Mouse (Mus musculus) hindlimb bud, embryonic 11.5 days (tissue): Measurements from ENCODE around the gene Tdrd12.

Experiments used
- DNase-seq: peaks from one replicate; pipeline ENCODE4 v3.0.0-alpha.2; 2012; ENCODE audit warnings: low read depth, low spot score; ENCODE audit errors: extremely low spot score

The Tdrd12 gene

DNA sequence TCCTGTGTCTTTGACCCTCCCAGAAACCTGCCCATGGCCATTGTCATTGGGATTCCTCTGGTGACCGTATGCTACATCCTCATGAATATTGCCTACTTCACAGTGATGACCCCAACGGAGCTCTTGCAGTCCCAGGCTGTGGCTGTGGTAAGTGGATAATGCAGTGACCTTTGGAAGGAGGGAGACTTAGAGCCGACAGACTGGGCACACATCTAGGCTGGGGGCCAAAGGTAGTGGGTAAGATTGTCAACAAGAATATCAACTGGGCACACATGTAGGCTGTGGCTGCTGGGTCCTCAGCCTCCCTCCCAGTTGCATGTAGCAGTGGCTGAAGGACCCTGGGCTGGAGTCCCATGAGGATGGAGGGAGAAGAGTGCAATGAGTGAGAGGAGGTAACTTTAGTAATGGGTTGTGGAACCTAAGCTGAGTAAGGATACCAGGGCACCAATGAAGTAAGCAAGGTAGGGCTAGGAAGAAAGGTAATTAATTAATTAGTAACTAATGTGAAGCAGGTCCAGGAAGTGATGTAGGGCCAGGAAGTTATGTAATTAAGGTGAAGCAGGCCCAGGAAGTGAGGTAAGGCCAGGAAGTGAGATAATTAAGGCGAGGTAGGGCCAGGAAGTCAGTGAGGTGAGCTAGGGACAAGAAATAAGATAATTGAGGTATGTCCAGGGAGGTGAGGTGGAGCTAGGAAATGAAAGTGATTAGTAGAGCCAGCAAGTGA is 81.3 kb downstream of the Tdrd12 start:
- no peak for DNase-seq

DNA sequence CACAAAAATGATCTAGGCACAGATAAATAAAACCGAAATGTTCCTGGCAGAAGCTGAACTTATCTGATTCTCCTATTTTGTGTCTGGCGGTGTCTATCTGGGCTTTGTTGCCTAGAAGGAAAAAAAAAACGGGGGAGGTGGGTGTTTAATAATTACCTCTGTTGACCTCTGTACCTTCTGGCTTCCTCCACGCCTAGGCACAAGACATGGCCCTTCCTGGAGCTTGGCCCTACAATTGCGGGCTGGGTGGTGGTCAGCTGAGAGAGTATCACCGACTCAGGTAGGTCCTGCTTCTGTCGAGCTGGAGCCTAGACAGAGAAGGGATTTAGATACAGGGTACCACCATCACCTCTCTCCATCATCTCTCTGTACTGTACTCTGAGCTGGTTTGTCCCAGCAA is 88.7 kb downstream of the Tdrd12 start:
- DNase-seq = no peak

DNA sequence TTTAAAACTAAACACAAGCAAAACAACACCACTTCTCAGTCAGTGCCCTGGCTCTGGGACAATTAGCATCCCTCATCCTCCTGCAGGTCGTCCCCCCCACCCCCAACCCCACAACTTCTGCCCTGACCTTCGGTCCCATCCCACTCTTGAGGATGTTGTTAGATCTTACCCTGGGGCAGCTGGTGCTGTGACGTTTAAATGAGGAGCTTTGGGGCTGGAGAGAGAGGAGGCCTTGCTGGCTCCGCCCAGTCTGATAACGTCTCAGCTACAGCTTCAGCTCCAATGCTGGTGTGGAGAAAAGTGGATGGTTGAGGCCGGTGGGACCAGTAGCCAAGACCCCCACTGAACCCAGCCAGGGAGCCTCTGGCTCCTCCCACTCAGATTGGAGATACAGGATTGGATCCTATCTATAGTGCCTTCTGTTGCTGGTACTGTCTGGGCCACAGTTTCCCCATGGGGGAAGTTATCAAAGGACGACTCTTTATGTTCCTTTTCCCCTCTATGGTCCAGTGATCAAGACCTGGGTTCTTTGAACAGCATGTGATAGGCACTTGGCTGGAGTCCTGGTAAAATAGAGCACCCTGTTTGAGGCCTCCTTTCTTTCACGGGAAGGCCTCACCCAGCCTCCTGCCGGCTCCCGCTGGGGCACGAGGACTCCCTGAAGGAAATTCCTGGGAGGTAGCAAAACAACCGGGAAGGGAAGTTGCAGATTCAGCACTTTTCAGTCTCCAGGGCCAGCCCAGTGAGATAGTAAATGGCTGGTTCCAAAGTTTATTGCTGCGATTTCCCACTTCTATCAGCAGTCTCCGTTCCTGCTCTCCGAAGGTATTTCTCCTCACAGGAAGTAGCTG is 89.3 kb downstream of the Tdrd12 start, which contains the start of gene Slc7a9:
TSS of gene Slc7a9 (plus strand) at position 801 of the 851 bp plus-strand sequence.
- no peak for DNase-seq

DNA sequence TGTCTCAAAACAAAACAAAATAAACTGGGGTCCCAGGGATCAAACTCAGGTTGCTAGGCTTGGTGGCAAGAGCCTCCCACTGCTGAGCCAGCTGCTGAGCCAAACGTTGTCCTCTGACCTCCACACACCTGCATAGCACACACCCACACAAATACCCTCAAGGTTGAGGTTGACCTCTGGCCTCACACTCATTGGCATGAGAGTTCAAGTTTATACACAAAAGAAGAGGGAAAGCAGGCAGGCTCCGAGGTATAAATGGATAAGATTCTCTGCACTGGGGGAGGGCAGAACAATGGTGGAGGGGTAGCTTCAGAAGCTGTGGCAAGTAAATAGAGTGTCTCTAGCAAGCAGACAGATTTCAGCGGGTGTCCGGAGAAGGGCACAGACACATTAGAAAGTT is 90.0 kb downstream of the Tdrd12 start:
- no peak for DNase-seq

DNA sequence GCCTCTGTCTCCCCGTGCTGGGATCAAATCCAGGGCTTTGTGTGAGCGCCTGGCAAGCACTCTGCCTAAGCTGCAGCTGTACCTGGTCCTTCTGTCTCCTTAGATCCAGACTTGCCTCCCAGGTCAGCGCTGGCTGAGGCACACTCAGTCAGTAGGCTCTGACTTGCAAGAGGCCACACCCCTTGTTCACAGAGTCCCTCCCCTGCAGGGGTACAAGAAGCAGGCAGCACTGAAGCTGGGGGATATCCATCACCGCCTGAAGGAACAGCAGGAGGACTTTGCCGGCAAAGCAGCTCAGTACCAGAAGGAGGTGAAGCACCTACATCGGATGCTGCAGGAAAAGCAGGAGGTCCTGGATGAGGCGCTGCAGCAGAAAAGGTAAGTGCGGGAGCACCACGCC is 102.3 kb downstream of the Tdrd12 start:
- no peak for DNase-seq

DNA sequence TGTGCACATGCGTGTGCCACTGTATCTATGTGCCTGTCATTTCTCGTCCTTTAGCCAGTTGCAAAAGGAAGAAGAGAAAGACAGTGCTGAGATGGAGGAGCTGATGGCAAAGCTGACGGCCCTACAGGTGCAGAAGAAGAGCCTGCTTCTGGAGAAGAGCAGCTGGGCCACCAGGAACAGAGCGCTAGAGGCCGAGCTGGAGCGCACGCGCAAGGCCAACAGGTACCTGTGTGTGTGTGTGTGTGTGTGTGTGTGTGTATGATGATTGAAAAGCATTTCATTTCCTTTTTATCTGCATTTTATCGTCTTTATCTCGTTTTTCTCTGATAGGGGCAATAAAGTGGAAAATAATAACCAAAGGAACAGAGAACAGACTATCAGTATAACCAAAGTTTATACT is 109.4 kb downstream of the Tdrd12 start:
- DNase-seq = no peak

DNA sequence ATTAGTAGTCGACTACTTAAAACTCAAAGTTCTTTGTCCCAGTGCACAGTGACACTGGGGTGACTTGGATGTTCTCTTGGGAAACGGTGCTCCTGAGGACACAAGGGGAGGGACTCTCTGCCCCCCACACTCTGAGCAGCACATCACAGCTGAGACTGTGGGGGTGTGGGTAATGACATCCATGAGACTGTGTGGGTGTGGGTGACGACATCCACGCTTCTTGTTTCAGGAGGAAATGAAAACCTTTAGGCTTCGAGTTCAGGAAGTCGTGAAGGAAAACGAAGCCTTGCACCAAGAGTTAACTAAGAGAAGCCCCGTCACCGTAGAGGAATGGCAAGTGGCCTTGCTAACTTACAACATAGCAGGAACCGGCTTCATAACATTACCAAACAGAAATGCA is 114.5 kb downstream of the Tdrd12 start:
- DNase-seq = no peak
